Mouse (Mus musculus) liver, embryonic 11.5 days (tissue): ENCODE results near the gene Nup107. TPM values are rescaled to one million over a fixed set of nuclear protein-coding genes. Genes with fewer than 3 reads are reported as not detected.

Experiments
- ATAC-seq: fragments of 200-750 bp; cut with Nextera tagmentation; replicated peaks from 2 replicates; pipeline ENCODE4 v1.8.0; 2017; ENCODE audit warnings: moderate number of reproducible peaks, mild to moderate bottlenecking, moderate TSS enrichment, moderate library complexity; ENCODE audit not compliant: low FRiP score
- DNase-seq: peaks from one replicate; pipeline ENCODE4 v3.0.0-alpha.2; 2017; ENCODE audit warnings: low spot score
- H3K27ac ChIP-seq: fragments of 300-500 bp; sonication (generic); 2 replicates; pipeline ENCODE4 v1.5.1; 2014; ENCODE audit warnings: mild to moderate bottlenecking, low read depth, low read length, control low read depth
- H3K27me3 ChIP-seq: fragments of 300-500 bp; sonication (generic); replicated peaks from 2 replicates; pipeline ENCODE4 v1.6.1; 2014; ENCODE audit warnings: low read length, mixed read lengths; ENCODE audit not compliant: control insufficient read depth, insufficient read depth
- H3K36me3 ChIP-seq: fragments of 300-500 bp; sonication (generic); 2 replicates; pipeline ENCODE4 v1.6.1; 2014; ENCODE audit warnings: mild to moderate bottlenecking, low read length, moderate library complexity, mixed read lengths; ENCODE audit not compliant: control insufficient read depth, insufficient read depth
- H3K4me1 ChIP-seq: fragments of 300-500 bp; sonication (generic); replicated peaks from 2 replicates; pipeline ENCODE4 v1.6.1; 2014; ENCODE audit warnings: low read length, mixed read lengths; ENCODE audit not compliant: control insufficient read depth, insufficient read depth
- H3K4me2 ChIP-seq: fragments of 300-500 bp; sonication (generic); 2 replicates; pipeline ENCODE4 v1.6.1; 2014; ENCODE audit warnings: mild to moderate bottlenecking, control low read depth, moderate library complexity
- H3K4me3 ChIP-seq: fragments of 300-500 bp; sonication (generic); 2 replicates; pipeline ENCODE4 v1.5.1; 2014; ENCODE audit warnings: low read depth, low read length, control low read depth
- H3K9ac ChIP-seq: fragments of 300-500 bp; sonication (generic); 2 replicates; pipeline ENCODE4 v1.6.1; 2014; ENCODE audit warnings: low read depth, low read length, control low read depth
- H3K9me3 ChIP-seq: fragments of 300-500 bp; sonication (generic); 2 replicates; pipeline ENCODE4 v1.6.1; 2016; ENCODE audit warnings: low read length, inconsistent platforms, mixed read lengths; ENCODE audit not compliant: control insufficient read depth
- WGBS: fragments of 180-500 bp; shearing (Covaris S2); extraction: QIAGEN DNeasy Blood & Tissue Kit; methylation state at CpG from one replicate; pipeline ENCODE4 v1.1.7; 2014; 5-methylcytosine and 5-hydroxymethylcytosine counted together
- polyA plus RNA-seq: library from polyadenylated mRNA; unstranded; fragments of >200 nt; fragmentation: Nextera tagmentation; extraction: Ambion mirVana; gene quantifications from 2 replicates; pipeline ENCODE4 v1.2.1, GENCODE M21; 2014

Nup107 gene
- polyA plus RNA-seq, 1 experiment from 2014 or later = 102 TPM

DNA sequence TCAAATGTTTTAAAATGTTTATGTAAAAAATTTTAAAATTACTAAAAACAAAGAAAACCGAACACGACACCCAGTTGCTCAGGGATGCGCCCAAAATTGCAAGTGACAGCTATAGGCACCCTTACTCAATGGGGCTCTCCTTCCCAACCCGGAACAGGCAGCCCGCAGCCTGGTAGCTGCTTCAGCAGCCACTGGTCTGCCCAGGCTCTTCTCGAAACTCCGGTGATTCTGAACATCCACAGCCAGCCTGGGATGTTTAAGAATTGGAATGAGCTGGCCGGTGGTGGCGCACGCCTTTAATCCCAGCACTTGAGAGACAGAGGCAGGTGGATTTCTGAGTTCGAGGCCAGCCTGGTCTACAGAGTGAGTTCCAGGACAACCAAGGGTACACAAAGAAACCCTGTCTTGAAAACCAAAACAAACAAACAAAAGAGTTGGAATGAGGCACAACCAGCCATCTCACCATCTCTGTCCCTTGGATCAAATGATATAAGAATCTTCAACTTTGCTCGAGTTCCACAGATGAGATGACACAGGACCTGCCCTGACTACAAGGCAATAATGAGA, 61.8 kb downstream of the Nup107 start:
- Histone ChIP-seq H3K4me1 (peaks cover 26% of the 10 kb centered on the region), H3K4me2 (no peak overlapping the region), H3K9ac (no peak overlapping the region), H3K27me3 (no peaks in the 10 kb centered on the region), H3K36me3 (no peaks in the 10 kb centered on the region), H3K27ac (no peak overlapping the region), H3K4me3 (no peak overlapping the region), H3K9me3 (no peaks in the 10 kb centered on the region)
- no peak for DNase-seq
- no peak for ATAC-seq
- 89% methylated on average over 12 of the region's 12 CpGs for WGBS

DNA sequence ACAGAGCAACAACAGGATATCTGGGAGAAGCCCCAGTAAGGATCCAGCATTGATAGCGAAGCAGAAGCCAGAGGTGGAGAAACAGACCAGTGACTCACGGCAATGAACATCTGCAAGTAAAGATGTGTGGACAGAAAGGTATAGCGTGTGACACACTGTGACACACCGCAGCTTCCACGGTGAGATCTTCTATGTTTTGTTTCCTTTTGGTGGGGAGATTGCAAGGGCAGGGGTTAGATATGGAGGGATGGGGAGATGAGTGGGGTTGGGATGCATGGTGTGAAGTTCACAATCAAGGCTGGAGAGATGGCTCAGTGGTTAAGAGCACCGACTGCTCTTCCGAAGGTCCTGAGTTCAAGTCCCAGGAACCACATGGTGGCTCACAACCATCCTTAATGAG, 62.4 kb downstream of the Nup107 start:
- no peaks in the 10 kb centered on the region for H3K9me3 ChIP-seq
- no peak overlapping the region for H3K4me2 ChIP-seq
- no peak overlapping the region for H3K9ac ChIP-seq
- no peaks in the 10 kb centered on the region for H3K36me3 ChIP-seq
- H3K4me3 ChIP-seq = no peak overlapping the region
- 94% methylated on average over 7 of the region's 7 CpGs for WGBS
- no peak overlapping the region for H3K27ac ChIP-seq
- no peaks in the 10 kb centered on the region for H3K27me3 ChIP-seq
- DNase-seq (no peak), ATAC-seq (no peak)
- peaks cover 26% of the 10 kb centered on the region for H3K4me1 ChIP-seq

DNA sequence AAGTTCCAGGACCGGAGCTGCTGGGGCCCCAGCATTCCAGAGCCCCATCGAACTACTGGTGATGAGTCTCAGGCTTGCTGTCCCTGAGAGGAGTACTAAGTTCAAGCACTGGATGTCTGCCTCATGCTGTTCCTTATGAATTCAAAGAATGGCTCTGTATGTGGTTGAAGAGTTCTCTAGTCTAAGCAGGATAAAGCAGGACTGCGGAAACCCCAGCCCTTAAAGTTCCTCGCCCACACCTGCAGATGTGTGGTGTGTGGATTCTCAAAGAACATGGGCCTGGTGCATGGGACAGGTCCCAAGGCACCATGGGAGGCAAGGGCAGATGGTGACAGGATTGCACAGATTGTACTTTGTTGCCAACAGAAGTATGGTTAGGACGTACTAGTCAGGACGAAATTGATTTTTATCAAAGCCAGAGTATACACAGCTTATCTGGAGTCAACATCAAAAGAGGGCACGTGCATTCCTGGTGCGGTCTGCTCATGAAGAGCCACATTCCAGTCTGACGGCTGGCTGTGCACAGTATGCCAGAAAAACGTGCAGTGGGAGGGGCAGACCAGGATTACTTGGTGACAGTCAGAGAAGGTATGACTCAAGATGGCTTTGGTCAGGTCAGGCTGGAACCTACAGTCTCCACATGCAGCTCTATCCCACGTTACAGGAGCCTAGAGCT, 63.2 kb downstream of the Nup107 start:
- no peaks in the 10 kb centered on the region for H3K36me3 ChIP-seq
- H3K9ac ChIP-seq = no peak overlapping the region
- no peak for DNase-seq
- no peaks in the 10 kb centered on the region for H3K9me3 ChIP-seq
- no peak overlapping the region for H3K27ac ChIP-seq
- no peaks in the 10 kb centered on the region for H3K27me3 ChIP-seq
- peaks cover 26% of the 10 kb centered on the region for H3K4me1 ChIP-seq
- WGBS = 66% methylated on average over 11 of the region's 11 CpGs
- no peak overlapping the region for H3K4me2 ChIP-seq
- no peak overlapping the region for H3K4me3 ChIP-seq
- no peak for ATAC-seq

DNA sequence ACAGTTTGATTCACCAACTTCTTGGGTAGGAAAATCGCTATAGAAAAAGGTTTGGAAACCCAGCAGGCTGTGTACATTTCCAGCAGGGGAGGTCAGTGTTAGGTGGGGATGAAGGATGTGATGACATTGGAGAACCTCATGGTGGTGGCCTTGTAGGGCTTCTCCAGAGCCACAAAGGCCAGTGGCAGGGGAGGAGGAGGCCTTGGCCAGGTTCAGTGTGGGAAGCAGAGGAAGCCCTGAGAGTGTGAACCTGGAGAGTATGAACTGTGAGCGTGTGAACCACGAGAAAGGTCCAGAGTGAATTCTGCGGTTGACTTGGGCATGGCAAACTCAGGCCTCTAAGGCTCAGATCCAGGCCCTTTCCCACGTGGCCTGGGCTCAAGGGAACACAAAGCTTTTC, 63.9 kb downstream of the Nup107 start:
- no peaks in the 10 kb centered on the region for H3K36me3 ChIP-seq
- 82% methylated on average over 5 of the region's 5 CpGs for WGBS
- no peak overlapping the region for H3K9ac ChIP-seq
- H3K27me3 ChIP-seq = no peaks in the 10 kb centered on the region
- H3K4me1 ChIP-seq = peaks cover 26% of the 10 kb centered on the region
- ATAC-seq (no peak), DNase-seq (no peak)
- H3K4me3 ChIP-seq = no peak overlapping the region
- no peak overlapping the region for H3K4me2 ChIP-seq
- no peaks in the 10 kb centered on the region for H3K9me3 ChIP-seq
- no peak overlapping the region for H3K27ac ChIP-seq

DNA sequence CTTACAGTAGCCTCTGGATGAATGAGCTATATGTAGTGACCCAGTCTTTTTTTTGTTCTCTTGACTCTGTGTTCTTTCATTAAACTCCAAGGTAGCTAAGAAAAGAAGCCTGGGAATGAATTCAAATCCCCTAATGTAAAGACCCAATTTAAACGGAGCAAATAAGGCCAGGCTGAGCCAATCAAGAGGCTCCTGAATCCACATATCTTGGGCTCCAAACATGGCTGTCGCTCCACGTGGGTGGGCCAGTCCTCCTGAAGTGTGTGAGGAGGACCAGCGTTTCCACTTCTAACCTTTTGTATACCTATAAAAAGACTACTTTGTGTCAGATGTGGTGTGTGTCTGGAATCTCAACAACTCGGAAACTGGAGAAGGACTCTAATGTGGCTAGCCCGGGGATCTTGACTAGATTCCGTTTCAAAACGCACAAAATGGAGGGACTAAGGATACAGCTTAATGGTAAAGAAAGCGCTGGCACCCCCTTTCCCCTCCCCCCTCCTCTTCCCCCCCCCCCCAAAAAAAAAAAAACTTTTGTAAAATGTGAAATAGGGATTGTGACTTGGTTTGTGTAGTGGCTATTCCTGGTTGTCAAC, 64.9 kb downstream of the Nup107 start:
- DNase-seq (no peak), ATAC-seq (no peak)
- Histone ChIP-seq H3K27ac (no peak overlapping the region), H3K9me3 (no peaks in the 10 kb centered on the region), H3K4me1 (peaks cover 17% of the 10 kb centered on the region), H3K4me3 (no peak overlapping the region), H3K4me2 (no peak overlapping the region), H3K36me3 (no peaks in the 10 kb centered on the region), H3K9ac (no peak overlapping the region), H3K27me3 (no peaks in the 10 kb centered on the region)
- 79% methylated on average over 9 of the region's 9 CpGs for WGBS

DNA sequence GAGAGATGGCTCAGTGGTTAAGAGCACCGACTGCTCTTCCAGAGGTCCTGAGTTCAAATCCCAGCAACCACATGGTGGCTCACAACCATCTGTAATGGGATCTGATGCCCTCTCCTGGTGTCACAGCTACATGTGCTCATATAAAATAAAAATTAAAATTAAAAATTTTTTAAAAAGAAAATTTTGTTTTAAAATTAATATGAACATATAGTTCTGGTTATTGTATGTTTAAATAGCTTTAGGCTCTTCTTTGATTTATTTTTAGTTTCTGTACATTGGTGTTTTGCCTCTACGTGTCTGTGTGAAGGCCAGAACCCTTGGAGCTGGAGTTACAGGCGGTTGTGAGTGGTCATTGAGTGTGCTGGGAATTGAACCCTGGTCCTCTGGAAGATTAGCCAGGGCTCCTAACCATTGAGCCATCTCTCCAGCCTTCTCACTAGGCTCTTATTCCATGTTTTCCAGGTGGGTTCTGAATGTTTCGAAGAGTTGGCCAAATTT, 65.6 kb downstream of the Nup107 start:
- no peak overlapping the region for H3K9ac ChIP-seq
- H3K27me3 ChIP-seq = no peaks in the 10 kb centered on the region
- H3K4me1 ChIP-seq = peaks cover 12% of the 10 kb centered on the region
- 91% methylated on average over 4 of the region's 4 CpGs for WGBS
- no peaks in the 10 kb centered on the region for H3K36me3 ChIP-seq
- H3K4me3 ChIP-seq = no peak overlapping the region
- H3K9me3 ChIP-seq = no peaks in the 10 kb centered on the region
- no peak overlapping the region for H3K4me2 ChIP-seq
- ATAC-seq (no peak), DNase-seq (no peak)
- H3K27ac ChIP-seq = no peak overlapping the region

DNA sequence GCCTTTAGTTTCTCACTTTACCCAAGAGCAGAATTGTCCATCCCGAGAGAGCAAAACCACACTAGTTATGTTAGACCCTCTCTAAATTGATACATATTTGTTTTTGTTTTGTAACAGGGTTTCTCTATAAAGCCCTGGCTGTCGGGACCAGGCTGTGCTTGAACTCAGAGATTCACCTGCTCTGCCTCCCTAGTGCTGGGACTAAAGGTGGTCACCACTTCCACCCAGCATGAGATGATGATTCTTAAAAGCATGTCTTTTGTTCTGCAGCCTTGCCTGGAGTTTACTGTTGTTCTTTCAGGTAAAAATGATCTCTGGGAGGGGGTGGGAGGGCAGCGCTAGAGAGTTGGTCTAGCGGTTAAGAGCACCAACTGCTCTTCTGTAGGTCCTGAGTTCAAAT, 66.2 kb downstream of the Nup107 start:
- DNase-seq = no peak
- H3K4me2 ChIP-seq = no peak overlapping the region
- H3K27me3 ChIP-seq = no peaks in the 10 kb centered on the region
- WGBS = 84% methylated on average over 4 of the region's 4 CpGs
- H3K36me3 ChIP-seq = no peaks in the 10 kb centered on the region
- H3K9me3 ChIP-seq = no peaks in the 10 kb centered on the region
- H3K4me1 ChIP-seq = peaks cover 6% of the 10 kb centered on the region
- ATAC-seq = no peak
- H3K9ac ChIP-seq = no peak overlapping the region
- no peak overlapping the region for H3K4me3 ChIP-seq
- H3K27ac ChIP-seq = no peak overlapping the region

DNA sequence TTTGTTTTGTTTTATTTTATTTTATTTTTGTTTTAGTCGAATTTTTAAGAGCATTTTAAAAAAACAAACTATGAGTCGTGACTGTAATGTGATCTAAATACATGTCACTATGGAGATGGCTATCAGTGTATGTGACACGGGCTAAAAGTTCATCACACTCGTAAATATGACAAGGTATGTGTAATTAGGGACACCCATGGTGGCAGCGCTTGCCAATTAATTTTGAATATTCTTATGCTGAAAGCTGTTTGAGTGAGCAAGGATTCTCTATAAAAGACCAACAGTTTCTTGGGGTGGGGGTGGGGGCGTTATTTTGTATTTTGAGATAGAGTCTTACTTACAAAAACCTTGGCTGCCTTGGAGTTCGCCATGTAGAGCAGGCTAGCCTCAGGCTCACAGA, 66.8 kb downstream of the Nup107 start:
- peaks cover 2% of the 10 kb centered on the region; the same call in 1 of the 2 replicates for H3K4me1 ChIP-seq
- no peaks in the 10 kb centered on the region for H3K9me3 ChIP-seq
- no peak overlapping the region for H3K27ac ChIP-seq
- no peaks in the 10 kb centered on the region for H3K36me3 ChIP-seq
- no peak overlapping the region for H3K9ac ChIP-seq
- no peak overlapping the region for H3K4me2 ChIP-seq
- H3K4me3 ChIP-seq = no peak overlapping the region
- DNase-seq (no peak), ATAC-seq (no peak)
- no peaks in the 10 kb centered on the region for H3K27me3 ChIP-seq
- 76% methylated on average over 7 of the region's 7 CpGs for WGBS
